Mouse (Mus musculus): ENCODE measurements around the gene Abca3. TPM values are rescaled to one million over a fixed set of nuclear protein-coding genes. Genes with fewer than 3 reads are reported as not detected.

Gene Abca3
- total and polyA plus RNA-seq, 2 experiments from 2014 or later: 32.7 to 95.9 TPM

DNA sequence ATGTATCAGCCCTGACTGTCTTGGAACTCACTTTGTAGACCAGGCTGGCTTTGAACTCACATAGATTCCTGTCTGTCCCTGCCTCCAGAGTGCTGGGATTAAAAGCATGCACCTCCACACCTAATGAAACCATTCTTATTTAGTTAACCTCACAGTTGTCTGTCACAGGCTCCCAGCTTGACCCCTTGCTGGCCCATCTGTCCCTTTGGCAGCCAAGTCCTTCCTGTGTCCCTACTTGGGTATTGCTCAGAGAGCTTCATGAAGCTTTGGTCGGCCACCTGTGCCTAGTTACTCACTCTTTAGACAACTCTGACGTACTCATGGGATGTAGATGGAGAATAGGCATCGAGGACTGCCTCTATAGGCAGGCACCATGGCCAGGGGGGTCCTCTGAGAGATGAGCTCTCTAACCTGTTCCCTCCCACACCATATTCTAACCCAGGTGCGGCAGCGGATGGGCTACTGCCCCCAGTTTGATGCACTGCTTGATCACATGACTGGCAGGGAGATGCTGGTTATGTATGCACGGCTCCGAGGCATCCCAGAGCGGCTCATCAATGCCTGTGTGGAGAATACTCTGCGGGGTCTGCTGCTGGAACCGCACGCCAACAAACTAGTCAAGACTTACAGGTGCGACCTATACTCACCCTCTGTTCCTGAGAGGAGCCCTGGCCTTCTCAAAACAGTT is 55.5 kb downstream of the Abca3 start:
- Histone ChIP-seq H3K4me3 (ENCODE audit: low read depth, low read length) (no peak overlapping the region), H3K4me2 (ENCODE audit: low read depth, low read length, poor library complexity, severe bottlenecking) (no peak overlapping the region), H3K36me3 (ENCODE audit: insufficient read depth, low read length) (peaks cover 67% of the 10 kb centered on the region), H3K9ac (replicated peaks; ENCODE audit: low read length, poor library complexity, severe bottlenecking) (no peak overlapping the region), H3K27me3 (ENCODE audit: insufficient read depth, low read length) (no peaks in the 10 kb centered on the region), H3K27ac (ENCODE audit: low read depth, low read length) (no peak overlapping the region; the same call in 1 of the 2 replicates), H3K9me3 (ENCODE audit: low read length) (no peaks in the 10 kb centered on the region), H3K4me1 (ENCODE audit: insufficient read depth, low read length) (no peaks in the 10 kb centered on the region)
- ATAC-seq (ENCODE audit: low FRiP score) (no peak), DNase-seq (ENCODE audit: low spot score) (no peak)
- no peak for TF ChIP-seq CTCF (IDR thresholded peaks at IDR 0.05)
- 88% methylated on average over 12 of the region's 12 CpGs for WGBS

GRCm38 (mm10) chr17:24413557-24414211 is 61.9 kb downstream of the Abca3 start:
- Histone ChIP-seq H3K9me3 (ENCODE audit: low read length) (no peaks in the 10 kb centered on the region), H3K4me2 (ENCODE audit: low read depth, low read length, poor library complexity, severe bottlenecking) (peak overlapping the region; percentile 88), H3K4me3 (ENCODE audit: low read depth, low read length) (peak overlapping the region; percentile 87), H3K27ac (ENCODE audit: low read depth, low read length) (peak overlapping the region; percentile 70), H3K27me3 (ENCODE audit: insufficient read depth, low read length) (no peaks in the 10 kb centered on the region), H3K9ac (replicated peaks; ENCODE audit: low read length, poor library complexity, severe bottlenecking) (peak overlapping the region; percentile 44), H3K36me3 (ENCODE audit: insufficient read depth, low read length) (peaks cover 29% of the 10 kb centered on the region), H3K4me1 (ENCODE audit: insufficient read depth, low read length) (peaks cover 7% of the 10 kb centered on the region; the same call in 1 of the 2 replicates)
- DNase-seq (ENCODE audit: low spot score) (no peak), ATAC-seq (ENCODE audit: low FRiP score) (no peak; the same call in 1 of the 2 replicates)
- WGBS: 35% methylated on average over 22 of the region's 22 CpGs
- no peak for TF ChIP-seq CTCF (IDR thresholded peaks at IDR 0.05)

DNA sequence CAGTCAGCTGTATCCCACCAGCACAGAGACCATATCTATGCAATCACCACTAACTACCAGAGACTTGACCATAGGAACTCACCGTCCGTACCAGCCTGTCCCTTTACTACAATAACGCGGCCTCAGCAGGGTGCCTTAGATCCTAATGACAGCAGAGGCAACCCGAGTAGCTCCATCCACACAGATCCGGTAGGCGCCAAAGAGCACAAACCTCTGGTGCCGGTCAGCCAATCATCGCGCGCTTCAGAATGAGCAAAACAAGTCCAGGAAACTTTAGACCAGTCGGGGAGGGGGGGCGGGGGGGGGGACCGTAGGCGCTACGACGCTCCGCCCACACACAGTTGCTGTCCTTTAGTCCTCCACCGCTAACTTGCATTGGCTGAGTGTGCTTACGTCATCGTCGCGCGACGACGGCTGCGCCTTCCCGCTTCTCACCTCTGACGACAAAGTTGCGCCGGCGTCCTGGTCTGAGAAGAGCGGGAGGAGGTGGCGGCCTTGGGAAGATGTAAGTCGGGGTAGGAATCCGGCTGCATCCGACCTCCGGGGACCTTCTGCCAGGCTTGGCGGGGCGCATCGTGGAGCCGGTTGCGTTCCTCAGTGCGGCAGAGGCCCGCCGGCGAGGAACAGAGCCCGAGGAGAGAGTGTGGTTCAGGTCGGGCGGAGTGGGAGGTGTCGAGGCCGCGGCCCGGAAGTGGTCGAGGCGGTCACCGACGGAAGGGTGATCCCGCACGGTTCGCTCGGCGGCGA is 62.7 kb downstream of the Abca3 start, which contains the start of gene Rnps1:
Rnps1 (plus strand) TSS at position 336 of the 747 bp plus-strand sequence.
- under 1% methylated on average over 64 of the region's 64 CpGs for WGBS
- Histone ChIP-seq H3K4me1 (ENCODE audit: insufficient read depth, low read length) (peaks cover 7% of the 10 kb centered on the region; the same call in 1 of the 2 replicates), H3K27ac (ENCODE audit: low read depth, low read length) (peak within 1 kb of the TSS; percentile 92), H3K36me3 (ENCODE audit: insufficient read depth, low read length) (peaks cover 22% of the 10 kb centered on the region), H3K4me2 (ENCODE audit: low read depth, low read length, poor library complexity, severe bottlenecking) (peak within 1 kb of the TSS; percentile 88), H3K4me3 (ENCODE audit: low read depth, low read length) (peak within 1 kb of the TSS; percentile 87), H3K9me3 (ENCODE audit: low read length) (no peaks in the 10 kb centered on the region), H3K9ac (replicated peaks; ENCODE audit: low read length, poor library complexity, severe bottlenecking) (peak within 1 kb of the TSS; percentile 95), H3K27me3 (ENCODE audit: insufficient read depth, low read length) (no peaks in the 10 kb centered on the region)
- peak; percentile 14; the same call in 1 of the 2 replicates for TF ChIP-seq CTCF (IDR thresholded peaks at IDR 0.05)
- peak; percentile 99 for DNase-seq (ENCODE audit: low spot score)
- peak; percentile 96 for ATAC-seq (ENCODE audit: low FRiP score)

GRCm38 (mm10) chr17:24415011-24415410 is 63.3 kb downstream of the Abca3 start:
- Histone ChIP-seq H3K36me3 (ENCODE audit: insufficient read depth, low read length) (peaks cover 21% of the 10 kb centered on the region), H3K27ac (ENCODE audit: low read depth, low read length) (peak overlapping the region; percentile 92), H3K9ac (replicated peaks; ENCODE audit: low read length, poor library complexity, severe bottlenecking) (peak overlapping the region; percentile 95), H3K27me3 (ENCODE audit: insufficient read depth, low read length) (no peaks in the 10 kb centered on the region), H3K4me2 (ENCODE audit: low read depth, low read length, poor library complexity, severe bottlenecking) (peak overlapping the region; percentile 88), H3K9me3 (ENCODE audit: low read length) (no peaks in the 10 kb centered on the region), H3K4me1 (ENCODE audit: insufficient read depth, low read length) (peaks cover 7% of the 10 kb centered on the region; the same call in 1 of the 2 replicates), H3K4me3 (ENCODE audit: low read depth, low read length) (peak overlapping the region; percentile 87)
- DNase-seq (ENCODE audit: low spot score) (peak; percentile 7), ATAC-seq (ENCODE audit: low FRiP score) (peak; percentile 6; the same call in 1 of the 2 replicates)
- WGBS: under 1% methylated on average over 21 of the region's 21 CpGs
- TF ChIP-seq CTCF (IDR thresholded peaks at IDR 0.05): no peak

DNA sequence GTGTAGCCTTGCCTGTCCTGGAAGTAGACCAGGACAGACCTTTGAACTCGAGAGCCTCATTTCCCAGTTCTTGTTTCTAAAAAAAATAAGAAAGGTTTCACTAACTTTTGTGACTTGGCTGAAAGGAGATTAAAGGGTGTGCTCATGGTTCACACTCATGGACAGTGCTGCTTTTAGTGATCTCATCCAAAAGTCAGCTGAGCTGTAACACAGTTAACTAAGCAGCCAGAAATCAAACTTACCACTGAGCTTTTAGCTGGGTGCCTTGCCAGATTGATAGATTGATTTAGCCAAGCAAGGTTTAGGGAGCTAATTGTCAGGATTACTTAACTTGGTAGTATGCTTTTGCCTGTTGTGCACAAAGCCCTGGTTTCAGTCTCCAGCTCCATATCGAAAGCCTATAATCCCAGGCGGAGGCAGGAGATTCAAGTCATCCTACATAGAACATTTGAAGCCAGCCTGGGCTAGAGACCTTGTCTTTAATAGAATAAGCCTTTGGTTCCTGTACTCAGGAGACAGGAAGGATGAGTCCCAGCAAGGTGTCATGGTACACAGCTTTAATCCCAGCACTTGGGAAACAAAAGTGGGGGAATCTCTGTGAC is 64.4 kb downstream of the Abca3 start:
- Histone ChIP-seq H3K27ac (ENCODE audit: low read depth, low read length) (no peak overlapping the region), H3K36me3 (ENCODE audit: insufficient read depth, low read length) (peaks cover 24% of the 10 kb centered on the region), H3K27me3 (ENCODE audit: insufficient read depth, low read length) (no peaks in the 10 kb centered on the region), H3K4me1 (ENCODE audit: insufficient read depth, low read length) (peaks cover 7% of the 10 kb centered on the region; the same call in 1 of the 2 replicates), H3K4me3 (ENCODE audit: low read depth, low read length) (peak overlapping the region; percentile 87; the same call in 1 of the 2 replicates), H3K4me2 (ENCODE audit: low read depth, low read length, poor library complexity, severe bottlenecking) (peak overlapping the region; percentile 88; the same call in 1 of the 2 replicates), H3K9ac (replicated peaks; ENCODE audit: low read length, poor library complexity, severe bottlenecking) (0 out of 2 replicates have a peak overlapping the region, but pooled peaks have one; percentile 8), H3K9me3 (ENCODE audit: low read length) (no peaks in the 10 kb centered on the region)
- ATAC-seq (ENCODE audit: low FRiP score) (no peak), DNase-seq (ENCODE audit: low spot score) (no peak)
- 88% methylated on average over 3 of the region's 3 CpGs for WGBS
- TF ChIP-seq CTCF (IDR thresholded peaks at IDR 0.05): no peak
